Mouse (Mus musculus): Measurements from ENCODE around the gene Fbxl17. TPM values are rescaled to one million over a fixed set of nuclear protein-coding genes. Genes with fewer than 3 reads are reported as not detected.

Fbxl17 gene
- 5.2 and 12.5 TPM in 2 replicates for total RNA-seq (2014; fragmentation: Nextera tagmentation)
- 3.7 and 7.6 TPM in 2 replicates for total RNA-seq (2017)

DNA sequence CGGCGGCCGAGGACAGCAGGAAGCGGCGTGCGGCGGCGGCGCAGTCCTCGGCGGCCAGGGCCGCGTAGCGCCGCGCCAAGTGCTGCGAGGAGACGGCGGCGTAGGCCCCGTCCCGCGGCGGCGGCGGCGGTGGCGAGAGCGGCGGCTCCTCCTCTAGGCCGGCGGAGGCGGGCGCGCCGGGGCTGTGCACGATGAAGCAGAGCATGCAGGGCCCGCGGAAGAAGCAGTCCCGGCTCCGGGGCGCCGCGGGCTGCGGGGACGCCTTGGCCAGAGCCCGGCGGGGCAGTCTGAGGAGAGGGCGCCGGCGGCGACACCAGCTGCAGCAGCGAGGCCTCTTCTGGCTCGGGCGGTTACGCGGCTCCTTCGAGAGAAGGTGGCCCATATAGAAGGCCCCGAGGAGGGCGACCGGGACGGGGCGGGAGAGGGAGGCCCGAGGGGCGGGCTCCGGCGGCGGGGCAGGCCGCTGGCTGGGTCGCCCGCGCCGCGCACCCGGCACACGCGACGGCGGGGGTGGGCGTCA, at the start of gene Fbxl17:
Gene Fbxl17, minus strand, starts transcription at position 382 of the 520 bp plus-strand sequence.
- peak; percentile 22 for ATAC-seq (replicated peaks; ENCODE audit: low FRiP score, low TSS enrichment, poor library complexity, severe bottlenecking)

DNA sequence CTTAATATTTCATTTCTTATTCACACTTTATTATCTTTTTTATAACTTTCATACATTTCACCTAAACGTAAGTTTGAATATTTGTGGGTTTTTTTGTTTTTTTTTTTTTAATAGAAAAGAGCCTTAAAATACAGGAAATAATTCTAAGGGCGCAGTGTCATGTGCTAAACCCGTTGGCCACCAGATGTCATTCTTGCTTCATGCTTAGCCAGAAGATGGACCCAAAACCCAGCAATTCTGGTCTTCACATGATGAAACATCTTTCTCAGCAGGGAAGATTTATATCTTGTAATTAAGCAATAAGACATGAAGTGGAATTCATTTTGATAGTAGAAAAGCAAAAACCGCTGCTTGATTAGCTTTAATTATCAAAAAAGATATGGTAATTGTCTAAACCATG, 47.6 kb upstream of the Fbxl17 start:
- ATAC-seq (replicated peaks; ENCODE audit: low FRiP score, low TSS enrichment, poor library complexity, severe bottlenecking) = no peak

DNA sequence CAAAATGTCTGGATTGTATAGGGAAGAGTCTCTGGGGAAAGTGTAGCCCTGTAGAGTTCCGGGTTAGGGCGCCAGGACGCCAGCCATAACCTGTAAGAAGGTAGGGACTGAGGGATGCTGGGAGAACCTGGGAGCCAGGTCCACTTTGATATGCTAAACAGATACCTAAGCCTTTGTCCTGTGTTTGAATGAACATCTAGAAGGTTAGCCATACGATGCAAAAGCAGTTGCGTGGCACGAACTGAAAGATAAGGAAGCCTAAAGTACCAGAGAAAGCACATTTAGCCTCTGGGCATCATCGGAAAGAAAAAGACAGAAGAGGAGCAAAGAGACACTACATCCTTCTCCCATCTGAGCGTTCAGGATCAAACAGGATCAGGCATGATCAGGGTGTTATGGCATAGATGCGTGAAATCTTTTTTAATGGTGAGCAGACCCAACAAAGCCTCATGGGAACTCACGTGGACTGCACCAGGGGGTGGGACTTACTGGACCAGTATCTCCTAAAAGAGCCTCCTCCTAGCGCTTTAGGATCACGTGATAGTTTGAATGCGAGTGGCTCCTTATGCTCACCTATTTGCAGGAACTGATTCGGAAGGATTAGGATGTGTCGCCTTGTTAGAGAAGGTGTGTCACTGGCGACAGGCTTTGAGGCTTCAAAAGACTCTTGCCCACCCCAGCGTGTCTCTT, 34.9 kb upstream of the Fbxl17 start:
- ATAC-seq (replicated peaks; ENCODE audit: low FRiP score, low TSS enrichment, poor library complexity, severe bottlenecking) = no peak

DNA sequence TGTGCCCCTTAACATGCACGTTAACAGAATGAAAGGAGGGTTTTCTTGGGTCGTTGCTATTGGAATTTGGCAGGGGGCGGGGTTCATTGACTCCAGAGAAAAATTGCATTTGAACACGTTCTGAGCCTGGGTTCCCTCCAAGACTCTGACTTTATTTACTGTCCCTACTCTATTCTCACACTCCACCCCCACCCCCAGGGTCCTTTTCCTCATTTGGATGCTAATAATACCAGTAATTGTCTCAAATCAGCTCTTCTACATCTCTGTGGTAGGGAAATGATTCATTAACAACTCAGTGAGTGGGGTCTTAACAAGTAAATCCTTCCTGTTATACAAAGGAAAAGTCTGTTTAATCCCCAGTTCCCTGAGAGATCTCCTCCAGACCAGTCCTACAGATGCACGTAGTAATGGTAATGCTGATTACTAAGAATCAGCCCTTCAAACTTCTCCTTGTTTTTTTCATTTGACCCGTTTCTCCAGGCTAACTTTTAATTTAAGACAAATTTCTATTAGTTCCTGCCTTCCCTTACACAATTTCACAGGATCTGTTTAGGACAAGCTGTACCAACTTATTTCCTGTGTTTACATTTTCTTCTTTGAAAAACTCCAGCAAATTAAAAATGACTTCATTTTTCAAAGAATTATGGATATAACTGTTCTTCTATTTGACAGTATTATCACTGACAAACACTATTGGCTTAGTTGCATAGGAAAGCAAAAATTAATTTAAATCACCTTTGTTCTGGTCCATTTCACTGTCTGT, 33.4 kb upstream of the Fbxl17 start:
- no peak for ATAC-seq (replicated peaks; ENCODE audit: low FRiP score, low TSS enrichment, poor library complexity, severe bottlenecking)

DNA sequence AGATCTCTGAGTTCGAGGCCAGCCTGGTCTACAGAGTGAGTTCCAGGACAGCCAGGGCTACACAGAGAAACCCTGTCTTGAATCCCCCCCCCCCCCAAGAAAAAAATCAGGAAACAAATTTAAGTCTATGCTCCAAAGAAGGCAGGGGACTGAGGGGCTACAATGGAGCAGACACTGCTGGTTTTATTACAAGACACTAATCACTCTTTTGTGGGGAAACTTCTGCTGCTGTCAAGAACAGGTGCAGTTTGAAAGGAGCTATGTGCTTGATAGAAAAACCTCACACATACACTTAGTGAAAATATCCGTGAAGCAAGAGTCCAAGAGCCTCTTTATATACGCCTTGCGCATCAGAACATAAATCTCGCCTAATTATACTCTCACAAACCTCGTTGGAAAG, 29.7 kb upstream of the Fbxl17 start:
- ATAC-seq (replicated peaks; ENCODE audit: low FRiP score, low TSS enrichment, poor library complexity, severe bottlenecking) = no peak

DNA sequence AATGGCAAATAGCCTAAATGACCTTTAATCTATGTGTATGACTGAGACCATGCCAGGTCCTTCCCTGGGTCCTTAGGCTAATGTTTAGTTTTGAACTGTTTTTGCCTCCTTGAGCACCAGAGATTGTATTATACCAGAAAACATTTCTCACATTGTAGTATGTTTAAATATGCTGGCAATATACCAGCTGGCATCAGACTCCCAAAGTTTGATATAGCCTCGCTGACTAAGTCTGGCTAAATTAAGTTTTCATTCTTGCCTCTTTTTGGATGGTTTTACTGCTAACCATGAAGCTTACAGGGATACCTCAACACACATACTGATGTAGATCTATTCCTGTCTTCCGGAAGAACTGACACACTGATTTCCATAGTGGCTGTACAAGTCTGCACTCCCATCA, 20.9 kb upstream of the Fbxl17 start:
- no peak for ATAC-seq (replicated peaks; ENCODE audit: low FRiP score, low TSS enrichment, poor library complexity, severe bottlenecking)

DNA sequence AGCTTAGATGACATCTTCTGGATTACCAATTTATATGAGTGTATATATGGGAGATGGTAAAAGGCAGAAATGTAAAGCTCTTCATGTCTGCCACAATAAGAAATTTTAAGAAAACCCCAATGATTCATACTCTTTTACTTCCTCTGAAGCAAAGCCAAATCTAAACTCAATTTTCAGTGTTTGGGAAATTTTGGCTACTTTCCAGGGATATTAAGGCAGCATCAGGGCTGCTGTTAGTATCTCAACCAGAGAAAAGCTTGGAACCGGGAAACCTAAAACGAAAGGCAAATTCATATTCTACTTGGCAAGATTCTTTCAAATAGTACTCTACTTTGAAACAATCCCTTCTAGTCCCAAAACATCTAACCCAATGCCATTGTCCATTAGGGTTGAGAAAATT, 10.6 kb upstream of the Fbxl17 start:
- no peak for ATAC-seq (replicated peaks; ENCODE audit: low FRiP score, low TSS enrichment, poor library complexity, severe bottlenecking)

DNA sequence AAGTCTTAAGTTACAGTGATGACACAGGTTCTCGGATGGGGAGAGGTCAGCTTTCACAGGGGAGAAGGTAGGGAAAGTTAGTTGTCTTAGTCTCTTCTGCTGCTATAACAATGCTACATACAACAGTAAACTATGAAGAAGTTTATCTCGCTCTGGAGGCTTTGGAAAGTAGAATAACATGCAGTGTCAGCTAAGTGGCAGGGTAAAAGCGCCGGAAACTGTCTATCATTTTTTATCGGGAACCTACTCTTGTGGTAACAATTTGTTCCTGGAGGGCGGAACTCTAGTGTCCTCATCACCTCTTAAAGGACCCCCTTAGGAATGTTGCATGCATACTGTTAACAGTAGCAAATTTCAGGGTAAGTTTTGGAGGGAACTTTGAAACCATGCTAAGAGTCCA, 1.3 kb upstream of the Fbxl17 start:
- ATAC-seq (replicated peaks; ENCODE audit: low FRiP score, low TSS enrichment, poor library complexity, severe bottlenecking) = no peak

DNA sequence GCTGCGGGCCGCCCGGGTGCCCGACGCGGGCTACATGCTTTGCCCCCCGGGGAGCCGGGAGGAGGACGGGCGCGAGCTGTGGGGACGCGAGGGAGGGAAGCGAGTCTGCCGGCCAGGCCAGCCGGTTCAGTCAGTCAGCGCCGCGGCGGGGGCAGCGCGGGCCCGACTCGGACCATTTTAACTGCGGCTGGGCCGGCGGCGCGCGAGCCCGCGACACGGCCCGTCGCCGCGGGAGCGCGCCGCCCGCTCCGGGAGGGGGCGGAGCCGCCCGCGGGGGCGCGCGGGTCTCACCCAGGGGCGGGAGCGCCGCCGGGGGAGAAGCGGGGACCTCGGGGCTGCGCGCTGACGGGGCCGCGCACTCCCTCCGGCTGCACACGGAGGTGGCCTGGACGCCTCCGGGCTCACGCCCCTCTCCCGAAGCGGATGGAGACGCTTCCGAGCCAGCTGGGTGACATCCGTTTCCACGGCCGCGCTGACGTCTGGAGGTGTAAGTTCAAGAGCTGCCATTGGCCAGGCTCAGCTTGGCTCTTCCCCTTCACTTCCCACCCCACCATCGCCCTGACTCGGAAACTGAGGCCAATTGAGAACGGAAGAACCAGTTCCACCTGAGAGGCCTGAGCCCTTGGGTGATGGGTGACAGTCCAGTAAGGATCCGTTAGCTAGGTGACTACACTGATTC, 478 bp upstream of the Fbxl17 start:
- ATAC-seq (replicated peaks; ENCODE audit: low FRiP score, low TSS enrichment, poor library complexity, severe bottlenecking) = peak; percentile 86

DNA sequence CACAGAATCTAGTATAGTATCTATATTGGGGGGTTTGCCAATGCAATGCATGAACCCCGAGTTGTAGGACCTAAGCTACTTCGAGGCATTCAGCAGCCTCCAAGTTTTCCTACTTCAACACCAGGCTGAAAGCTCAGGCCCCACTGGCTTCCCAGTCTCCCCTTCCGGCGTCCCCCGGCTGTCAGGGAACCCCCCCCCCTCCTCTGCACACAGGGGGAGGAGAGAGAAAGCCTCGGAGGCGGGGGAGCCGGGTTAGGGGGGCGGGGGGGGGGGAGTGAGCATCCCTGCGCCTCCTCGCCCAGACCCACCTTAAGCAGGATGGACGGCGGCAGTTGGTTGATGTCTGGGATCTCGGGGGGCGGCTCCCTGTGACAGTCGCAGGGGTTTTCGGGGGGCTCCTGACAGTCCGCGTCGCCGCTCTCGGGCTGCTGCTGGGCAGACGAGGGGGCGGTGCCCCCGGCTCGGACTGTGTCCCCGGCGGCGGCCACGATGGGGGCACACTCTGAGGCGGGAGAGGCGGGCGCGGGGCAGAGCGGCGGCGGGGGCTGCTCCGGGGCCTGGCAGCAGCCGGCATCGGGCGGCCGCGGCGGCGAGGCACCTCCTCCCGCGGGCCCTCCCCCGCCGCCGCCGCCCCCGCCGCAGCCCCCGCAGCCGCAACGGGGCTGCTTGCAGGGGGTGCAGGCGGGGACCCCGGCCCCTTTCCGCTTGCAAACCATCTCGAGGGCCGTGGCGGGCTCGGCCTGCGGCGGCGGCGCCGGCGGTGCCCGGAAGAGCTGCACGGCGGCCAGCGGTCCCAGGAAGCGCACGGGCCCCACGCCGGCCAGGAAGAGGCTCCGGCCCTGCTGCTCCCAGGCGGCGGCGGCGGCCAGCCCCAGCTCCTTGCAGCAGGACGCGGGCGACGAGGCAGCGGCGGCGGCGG, 841 bp downstream of the Fbxl17 start:
- no peak for ATAC-seq (replicated peaks; ENCODE audit: low FRiP score, low TSS enrichment, poor library complexity, severe bottlenecking)

DNA sequence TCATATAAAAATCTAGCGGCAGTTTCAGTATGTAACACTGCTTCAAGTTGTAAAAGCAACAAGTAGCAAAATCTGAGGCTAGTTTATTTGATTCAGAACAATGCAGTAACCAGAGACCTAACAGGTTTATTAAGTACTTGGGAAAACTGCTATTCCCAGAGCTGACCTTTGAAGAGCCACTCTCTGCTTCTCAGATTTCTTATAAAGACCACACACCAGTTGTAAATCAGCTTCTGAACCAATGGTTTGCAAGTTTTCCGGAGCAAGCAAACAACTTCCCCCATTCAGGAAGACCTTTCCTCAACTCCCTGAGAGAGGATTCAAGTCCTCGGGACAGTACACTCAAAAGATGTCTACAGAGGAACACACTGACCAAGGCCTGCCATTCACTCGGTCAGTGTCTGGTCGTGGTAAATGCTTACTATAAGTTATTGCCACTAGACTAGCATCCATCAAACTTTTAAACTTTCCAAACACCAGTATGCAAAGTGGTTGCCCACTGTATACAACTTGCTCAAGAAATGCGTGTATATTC, 1.6 kb downstream of the Fbxl17 start:
- ATAC-seq (replicated peaks; ENCODE audit: low FRiP score, low TSS enrichment, poor library complexity, severe bottlenecking) = no peak

DNA sequence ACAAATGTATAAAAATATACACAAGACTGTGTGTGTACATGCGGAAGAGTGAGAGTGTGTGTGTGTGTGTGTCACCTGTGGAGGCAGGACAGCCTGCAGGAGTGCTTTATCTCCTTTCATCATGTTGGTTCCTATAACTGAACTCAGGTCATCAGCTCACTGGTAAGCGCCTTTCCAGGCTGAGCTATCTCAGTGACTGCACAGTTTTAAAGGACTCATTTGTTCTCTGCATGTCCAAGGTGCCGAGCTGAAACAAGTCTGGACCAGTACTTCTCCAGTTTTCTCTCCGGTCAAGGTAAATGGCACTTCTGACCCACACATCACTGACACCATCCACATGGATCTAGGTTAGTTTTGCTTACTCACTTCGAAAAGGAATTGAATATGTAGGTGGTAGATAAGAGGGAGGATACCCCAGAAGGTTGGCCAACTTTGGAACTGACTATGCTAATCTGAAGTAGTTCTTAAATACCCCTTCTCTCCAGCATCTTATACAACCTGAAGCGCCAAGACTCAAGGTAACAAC, 2.5 kb downstream of the Fbxl17 start:
- peak; percentile 29 for ATAC-seq (replicated peaks; ENCODE audit: low FRiP score, low TSS enrichment, poor library complexity, severe bottlenecking)

DNA sequence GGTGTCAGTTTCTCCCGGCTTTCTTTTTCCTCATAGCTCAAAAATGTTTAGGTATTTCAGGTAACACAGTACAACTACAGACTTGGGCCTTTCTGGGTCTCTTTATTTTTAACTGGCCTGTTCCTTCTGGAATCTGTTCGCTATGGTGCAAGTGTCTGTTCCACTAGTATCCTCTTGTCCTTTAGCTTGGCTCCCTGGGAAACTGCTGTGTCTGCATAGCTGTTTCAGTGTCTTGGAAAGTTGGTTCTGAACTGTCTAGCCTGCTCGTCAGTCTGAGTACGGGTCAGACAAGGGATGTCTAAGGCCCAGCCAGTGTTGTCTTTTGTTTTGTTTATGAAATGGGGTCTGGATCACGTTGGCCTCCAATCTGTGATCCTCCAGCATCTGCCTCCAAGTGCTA, 3.7 kb downstream of the Fbxl17 start:
- ATAC-seq (replicated peaks; ENCODE audit: low FRiP score, low TSS enrichment, poor library complexity, severe bottlenecking) = no peak

DNA sequence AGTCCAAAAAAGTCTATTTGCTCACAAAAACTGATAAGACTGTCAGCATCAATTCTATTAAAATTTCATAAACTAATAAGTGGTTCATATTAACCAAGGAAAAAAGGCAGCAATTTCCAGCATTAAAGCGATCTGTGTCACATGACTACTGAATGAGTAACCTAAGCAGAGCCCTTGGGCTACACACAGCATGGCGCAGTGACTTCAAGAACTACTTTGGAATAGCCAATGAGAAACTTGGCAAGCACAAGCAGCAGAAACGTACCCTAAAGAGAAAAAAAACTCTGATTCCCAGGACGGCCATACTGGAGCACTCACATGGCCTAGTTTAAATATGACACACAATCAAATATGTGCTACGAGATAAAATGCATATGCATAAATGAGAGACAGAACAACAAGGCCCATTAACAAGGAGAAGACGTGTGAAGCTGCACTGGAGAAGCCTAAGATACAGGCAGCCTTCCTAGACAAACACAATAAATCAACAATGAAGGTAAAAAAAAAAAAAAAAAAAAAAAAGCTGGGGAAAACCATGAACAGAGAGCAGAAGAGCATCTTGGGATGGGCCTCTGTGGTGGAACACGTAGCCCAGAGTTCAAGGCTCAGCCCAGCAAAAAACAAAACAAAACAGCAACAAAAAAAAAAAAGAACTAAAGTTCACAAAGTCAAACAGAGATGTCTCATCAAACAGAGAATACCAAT, 5.8 kb downstream of the Fbxl17 start:
- ATAC-seq (replicated peaks; ENCODE audit: low FRiP score, low TSS enrichment, poor library complexity, severe bottlenecking) = no peak

DNA sequence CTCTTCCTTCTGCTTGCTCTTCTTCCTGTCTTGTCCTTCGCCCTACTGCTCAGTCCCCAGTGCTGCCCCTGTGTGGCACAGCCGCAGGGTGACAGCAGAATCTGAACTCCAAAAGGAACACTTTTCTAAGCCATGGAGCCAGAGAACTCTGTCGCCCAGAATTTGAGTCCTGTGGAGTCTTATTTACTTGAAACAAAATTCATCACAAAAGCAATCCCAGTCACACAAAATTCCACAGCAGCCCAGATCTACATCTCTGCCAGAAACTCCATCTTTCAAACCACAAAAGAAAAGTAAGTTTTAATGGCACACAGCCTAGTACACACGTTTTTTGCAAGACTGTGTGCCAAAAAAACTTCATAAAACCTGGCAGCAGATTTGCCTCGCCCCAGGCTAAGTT, 6.5 kb downstream of the Fbxl17 start:
- ATAC-seq (replicated peaks; ENCODE audit: low FRiP score, low TSS enrichment, poor library complexity, severe bottlenecking) = peak; percentile 72

DNA sequence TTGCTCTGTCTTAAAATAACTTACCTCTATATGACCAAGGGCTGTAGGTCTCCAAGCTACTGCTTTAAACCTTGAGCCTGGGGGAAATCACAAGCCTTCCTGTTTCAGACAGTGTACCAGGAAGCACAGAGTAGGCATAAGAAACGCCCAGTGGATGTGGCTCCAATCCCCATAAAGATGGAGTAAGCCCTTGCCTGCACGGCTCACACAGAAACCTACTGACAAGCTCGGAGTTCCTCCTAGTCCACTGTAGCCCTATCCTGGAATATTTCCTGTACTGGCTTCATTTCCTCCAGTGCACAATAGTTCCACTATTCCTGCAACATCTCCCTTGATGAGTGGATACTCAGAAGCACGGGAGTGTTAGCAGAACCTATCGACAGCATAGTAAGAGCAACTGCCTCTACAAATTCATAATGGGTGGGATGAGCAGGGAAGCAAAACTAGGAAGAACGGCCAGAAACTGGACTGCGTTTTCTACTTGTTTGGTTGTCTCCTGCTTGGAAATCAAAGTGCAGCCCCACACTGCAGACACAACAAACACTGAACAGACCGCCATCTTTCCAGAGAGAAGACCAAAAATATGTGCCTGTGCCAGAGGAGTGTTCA, 7.0 kb downstream of the Fbxl17 start:
- no peak for ATAC-seq (replicated peaks; ENCODE audit: low FRiP score, low TSS enrichment, poor library complexity, severe bottlenecking)

DNA sequence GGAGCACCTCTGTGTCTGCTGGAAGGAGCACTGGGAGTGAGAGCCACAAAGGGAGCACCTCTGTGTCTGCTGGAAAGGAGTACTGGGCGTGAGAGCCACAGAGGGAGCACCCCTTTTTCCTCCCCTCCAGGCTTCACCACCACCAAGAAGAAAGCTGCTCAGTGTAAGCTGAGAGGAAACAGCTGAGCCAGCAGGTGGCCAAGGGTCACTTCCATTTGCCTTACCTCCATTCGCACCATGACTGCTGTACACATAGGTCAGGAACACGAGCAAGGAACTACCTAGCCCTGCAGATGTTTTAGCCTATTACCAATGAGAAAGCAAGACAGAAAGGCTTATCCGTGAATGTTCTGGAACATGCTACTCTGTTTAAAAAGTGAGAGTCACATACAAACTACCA, 10.3 kb downstream of the Fbxl17 start:
- no peak for ATAC-seq (replicated peaks; ENCODE audit: low FRiP score, low TSS enrichment, poor library complexity, severe bottlenecking)

DNA sequence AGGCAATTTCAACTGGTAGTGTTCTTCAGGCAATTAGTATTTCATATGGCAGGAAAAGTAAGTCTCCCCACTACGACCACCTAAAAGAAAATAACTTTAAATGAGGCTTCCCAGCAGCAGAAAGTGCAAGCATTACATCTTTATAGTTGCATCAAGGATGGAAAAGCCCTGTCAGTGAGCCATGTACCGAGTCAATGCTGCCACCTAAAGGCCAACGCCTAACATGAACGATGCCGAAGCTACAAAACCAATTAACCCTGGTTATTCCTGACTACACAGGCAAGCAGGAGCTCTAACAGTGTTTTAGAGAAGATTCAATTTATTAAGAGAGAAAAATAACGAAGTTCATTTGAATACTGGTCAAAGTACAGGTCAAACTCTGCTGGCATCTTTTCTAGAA, 32.0 kb downstream of the Fbxl17 start:
- peak; percentile 90 for ATAC-seq (replicated peaks; ENCODE audit: low FRiP score, low TSS enrichment, poor library complexity, severe bottlenecking)
